Mouse (Mus musculus) heart, embryonic 11.5 days (tissue): ENCODE results near the gene Rbms1. TPM values are rescaled to one million over a fixed set of nuclear protein-coding genes. Genes with fewer than 3 reads are reported as not detected.

ENCODE experiments used
- ATAC-seq: fragments of 200-750 bp; cut with Nextera tagmentation; replicated peaks from 2 replicates; pipeline ENCODE4 v1.8.0; 2017; ENCODE audit warnings: moderate library complexity; ENCODE audit not compliant: insufficient number of reproducible peaks, low FRiP score, low TSS enrichment
- H3K27ac ChIP-seq: fragments of 300-500 bp; sonication (generic); 2 replicates; pipeline ENCODE4 v1.5.1; 2014; ENCODE audit warnings: mild to moderate bottlenecking, low read depth, low read length
- H3K27me3 ChIP-seq: fragments of 300-500 bp; sonication (generic); 2 replicates; pipeline ENCODE4 v1.6.1; 2014; ENCODE audit warnings: mild to moderate bottlenecking, low read length, mixed read lengths; ENCODE audit not compliant: control insufficient read depth, insufficient read depth
- H3K36me3 ChIP-seq: fragments of 300-500 bp; sonication (generic); 2 replicates; pipeline ENCODE4 v1.6.1; 2014; ENCODE audit warnings: mild to moderate bottlenecking, low read length, moderate library complexity, mixed read lengths; ENCODE audit not compliant: control insufficient read depth, insufficient read depth
- H3K4me1 ChIP-seq: fragments of 300-500 bp; sonication (generic); 2 replicates; pipeline ENCODE4 v1.6.1; 2014; ENCODE audit warnings: low read length; ENCODE audit not compliant: control insufficient read depth, insufficient read depth
- H3K4me2 ChIP-seq: fragments of 300-500 bp; sonication (generic); 2 replicates; pipeline ENCODE4 v1.6.1; 2014; ENCODE audit warnings: mild to moderate bottlenecking, moderate library complexity
- H3K4me3 ChIP-seq: fragments of 300-500 bp; sonication (generic); 2 replicates; pipeline ENCODE4 v1.5.1; 2014; ENCODE audit warnings: low read depth, low read length
- H3K9ac ChIP-seq: fragments of 300-500 bp; sonication (generic); 2 replicates; pipeline ENCODE4 v1.6.1; 2014; ENCODE audit warnings: mild to moderate bottlenecking, low read depth, low read length, moderate library complexity
- H3K9me3 ChIP-seq: fragments of 300-500 bp; sonication (generic); replicated peaks from 2 replicates; pipeline ENCODE4 v1.6.1; 2016; ENCODE audit warnings: low read length; ENCODE audit not compliant: control insufficient read depth
- WGBS: fragments of 180-500 bp; shearing (Covaris S2); extraction: QIAGEN DNeasy Blood & Tissue Kit; methylation state at CpG from one replicate; pipeline ENCODE4 v1.1.7; 2014; ENCODE audit not compliant: insufficient replicate concordance; 5-methylcytosine and 5-hydroxymethylcytosine counted together
- polyA plus RNA-seq: library from polyadenylated mRNA; unstranded; fragments of >200 nt; fragmentation: Nextera tagmentation; extraction: Ambion mirVana; gene quantifications from 2 replicates; pipeline ENCODE4 v1.2.1, GENCODE M21; 2014

Rbms1 gene
- polyA plus RNA-seq, 1 experiment from 2014 or later, result 121 TPM

DNA sequence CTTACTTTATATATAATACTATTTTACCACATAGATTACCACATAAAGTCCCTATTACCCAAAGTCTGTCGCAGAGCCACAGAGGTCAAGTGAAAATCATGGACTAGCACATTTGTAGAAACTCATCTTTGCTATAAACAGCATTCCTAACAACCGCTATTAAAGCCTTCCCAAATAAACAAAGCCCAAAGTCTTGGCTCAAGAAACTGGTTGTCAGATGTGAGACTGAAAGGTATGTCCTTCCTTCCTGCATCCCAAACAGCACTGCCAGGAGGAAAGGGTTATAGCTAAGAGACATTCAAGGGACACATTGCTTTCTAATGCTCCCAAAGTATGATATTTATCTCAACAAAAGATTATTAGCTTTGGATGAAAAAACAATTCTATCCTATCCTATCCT lies 106.9 kb downstream of the Rbms1 start:
- peaks cover 5% of the 10 kb centered on the region; the same call in 1 of the 2 replicates for H3K36me3 ChIP-seq
- ATAC-seq, result no peak
- no peaks in the 10 kb centered on the region for H3K9me3 ChIP-seq
- peaks cover 20% of the 10 kb centered on the region for H3K4me1 ChIP-seq
- H3K27me3 ChIP-seq, result no peaks in the 10 kb centered on the region
- no peak overlapping the region for H3K4me3 ChIP-seq
- no peak overlapping the region for H3K27ac ChIP-seq
- WGBS, result 79% methylated on average over 2 of the region's 2 CpGs
- no peak overlapping the region for H3K9ac ChIP-seq
- no peak overlapping the region for H3K4me2 ChIP-seq

DNA sequence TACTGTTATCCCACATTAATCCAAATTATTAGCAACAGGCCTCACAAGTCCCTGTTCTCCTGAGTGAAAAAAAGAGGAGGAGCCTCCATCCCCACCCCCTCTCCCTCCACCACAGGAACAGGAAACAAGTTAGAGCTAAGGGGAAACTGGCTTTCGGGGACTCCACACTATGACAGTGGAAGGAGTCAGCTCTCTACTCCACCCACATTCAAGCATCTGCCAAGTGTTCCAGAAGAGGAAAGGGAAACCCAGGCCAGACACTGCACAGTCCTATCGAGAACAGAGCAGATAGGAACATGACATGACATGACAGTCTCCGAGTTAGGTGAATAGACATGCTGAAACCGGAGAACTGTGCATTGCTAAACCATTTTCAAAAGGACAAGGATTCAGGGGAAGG lies 108.0 kb downstream of the Rbms1 start:
- Histone ChIP-seq H3K4me2 (no peak overlapping the region; the same call in 1 of the 2 replicates), H3K9me3 (no peaks in the 10 kb centered on the region), H3K36me3 (peaks cover 5% of the 10 kb centered on the region; the same call in 1 of the 2 replicates), H3K27ac (peak overlapping the region; percentile 32; the same call in 1 of the 2 replicates), H3K4me1 (peaks cover 26% of the 10 kb centered on the region), H3K27me3 (no peaks in the 10 kb centered on the region), H3K9ac (no peak overlapping the region), H3K4me3 (no peak overlapping the region)
- 12% methylated on average over 4 of the region's 4 CpGs for WGBS
- peak; percentile 58 for ATAC-seq

DNA sequence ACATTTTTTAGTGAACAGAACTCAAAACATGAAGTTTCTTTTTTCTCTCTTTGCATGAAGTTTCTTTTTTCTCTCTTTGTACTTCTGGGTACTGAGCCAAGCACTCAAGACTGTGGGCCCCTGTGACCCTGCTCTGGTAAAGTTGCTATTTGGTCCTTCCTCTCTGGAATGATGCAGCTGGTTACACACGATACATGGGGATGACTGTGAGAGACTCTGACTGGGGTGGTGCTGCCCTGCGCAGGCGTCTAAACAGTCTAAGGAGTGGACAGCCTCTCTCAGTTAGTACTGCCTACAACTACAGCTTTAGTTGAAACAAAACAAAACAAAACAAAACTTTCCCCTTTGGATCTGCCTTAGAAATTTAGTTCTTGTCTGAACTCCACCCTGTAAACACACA lies 111.1 kb downstream of the Rbms1 start:
- H3K9ac ChIP-seq, result no peak overlapping the region
- 71% methylated on average over 3 of the region's 3 CpGs for WGBS
- no peak for ATAC-seq
- H3K4me3 ChIP-seq, result no peak overlapping the region
- no peak overlapping the region for H3K27ac ChIP-seq
- no peaks in the 10 kb centered on the region for H3K27me3 ChIP-seq
- H3K4me2 ChIP-seq, result no peak overlapping the region
- H3K36me3 ChIP-seq, result no peaks in the 10 kb centered on the region
- no peaks in the 10 kb centered on the region for H3K9me3 ChIP-seq
- H3K4me1 ChIP-seq, result peaks cover 26% of the 10 kb centered on the region

DNA sequence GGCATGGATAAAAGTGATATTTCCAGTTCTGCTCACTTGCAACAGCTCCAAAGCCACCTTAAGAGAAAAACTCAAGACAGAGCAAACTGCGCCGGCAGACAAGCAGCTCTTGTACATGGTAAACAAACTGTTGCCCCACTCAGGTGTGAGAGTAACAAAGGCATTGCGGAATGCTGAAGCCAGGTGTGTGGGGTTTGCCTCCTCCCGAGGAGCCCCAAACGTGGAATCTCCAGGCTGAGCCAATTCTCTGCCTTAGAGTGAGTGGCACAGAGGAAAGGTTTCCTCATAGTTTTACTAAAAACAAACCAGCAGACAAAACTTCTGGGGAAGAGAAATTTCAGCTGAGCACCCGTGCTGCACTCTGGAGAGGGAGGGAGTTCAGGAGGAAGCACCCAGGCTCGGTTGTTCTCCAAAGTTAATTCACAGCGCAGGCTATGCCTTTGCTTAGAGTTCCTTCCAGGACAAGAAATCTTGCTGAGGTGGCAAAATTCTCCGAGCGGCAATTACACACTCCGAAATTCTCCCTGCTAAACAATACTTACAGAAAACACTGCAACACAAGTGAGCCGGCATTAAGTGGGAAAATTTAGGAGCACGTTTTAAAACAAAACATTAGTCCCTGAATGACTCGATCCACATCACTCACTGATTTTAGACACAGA lies 111.8 kb downstream of the Rbms1 start:
- 79% methylated on average over 14 of the region's 14 CpGs for WGBS
- Histone ChIP-seq H3K4me2 (no peak overlapping the region), H3K36me3 (no peaks in the 10 kb centered on the region), H3K9ac (no peak overlapping the region), H3K4me3 (no peak overlapping the region), H3K27ac (no peak overlapping the region), H3K9me3 (no peaks in the 10 kb centered on the region), H3K27me3 (no peaks in the 10 kb centered on the region), H3K4me1 (peaks cover 26% of the 10 kb centered on the region)
- no peak for ATAC-seq

DNA sequence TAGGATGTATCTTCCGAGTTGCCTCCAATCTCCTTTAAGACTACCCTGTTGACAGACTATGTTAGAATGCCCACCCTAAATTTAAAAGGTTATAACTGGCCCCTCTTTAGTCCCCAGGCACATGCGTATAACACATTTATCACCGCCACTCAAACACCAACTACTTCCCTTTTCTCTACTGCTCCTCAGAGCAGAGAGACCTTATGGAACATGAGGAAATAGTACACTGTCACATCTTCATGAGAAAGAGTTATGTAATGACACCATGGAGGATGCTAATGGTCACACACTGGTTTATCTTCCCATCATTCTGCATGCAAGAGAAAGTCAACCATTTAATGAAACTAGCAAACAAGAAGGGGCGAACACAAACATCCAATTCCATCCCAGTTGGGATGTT lies 114.5 kb downstream of the Rbms1 start:
- Histone ChIP-seq H3K27ac (no peak overlapping the region), H3K27me3 (no peaks in the 10 kb centered on the region), H3K4me1 (peaks cover 23% of the 10 kb centered on the region), H3K36me3 (no peaks in the 10 kb centered on the region), H3K9me3 (no peaks in the 10 kb centered on the region), H3K4me3 (no peak overlapping the region), H3K9ac (no peak overlapping the region), H3K4me2 (no peak overlapping the region)
- WGBS, result 92% methylated on average over 4 of the region's 4 CpGs
- ATAC-seq, result no peak

DNA sequence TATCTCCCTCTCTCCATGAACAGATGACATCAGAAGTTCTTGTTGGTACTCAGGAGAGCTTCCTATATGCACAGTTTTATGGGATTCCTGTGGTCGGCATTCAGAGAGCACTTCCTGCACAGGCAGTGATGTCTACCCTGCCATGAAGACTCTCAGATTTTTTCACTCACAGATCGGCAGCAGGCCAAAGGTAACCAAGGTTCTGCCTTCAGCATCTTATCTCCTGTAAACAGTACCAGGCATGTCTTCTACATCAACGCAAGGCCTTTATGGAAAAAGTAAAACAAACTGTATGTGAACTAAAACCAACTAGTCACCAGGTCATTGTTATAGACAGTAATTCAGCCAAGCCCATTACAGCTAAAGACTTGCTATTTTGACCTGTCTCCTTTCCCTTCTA lies 115.0 kb downstream of the Rbms1 start:
- H3K9me3 ChIP-seq, result no peaks in the 10 kb centered on the region
- ATAC-seq, result no peak
- no peaks in the 10 kb centered on the region for H3K27me3 ChIP-seq
- H3K4me1 ChIP-seq, result peaks cover 26% of the 10 kb centered on the region
- H3K9ac ChIP-seq, result no peak overlapping the region
- no peaks in the 10 kb centered on the region for H3K36me3 ChIP-seq
- no peak overlapping the region for H3K27ac ChIP-seq
- WGBS, result 64% methylated on average over 3 of the region's 3 CpGs
- no peak overlapping the region for H3K4me3 ChIP-seq
- no peak overlapping the region for H3K4me2 ChIP-seq

DNA sequence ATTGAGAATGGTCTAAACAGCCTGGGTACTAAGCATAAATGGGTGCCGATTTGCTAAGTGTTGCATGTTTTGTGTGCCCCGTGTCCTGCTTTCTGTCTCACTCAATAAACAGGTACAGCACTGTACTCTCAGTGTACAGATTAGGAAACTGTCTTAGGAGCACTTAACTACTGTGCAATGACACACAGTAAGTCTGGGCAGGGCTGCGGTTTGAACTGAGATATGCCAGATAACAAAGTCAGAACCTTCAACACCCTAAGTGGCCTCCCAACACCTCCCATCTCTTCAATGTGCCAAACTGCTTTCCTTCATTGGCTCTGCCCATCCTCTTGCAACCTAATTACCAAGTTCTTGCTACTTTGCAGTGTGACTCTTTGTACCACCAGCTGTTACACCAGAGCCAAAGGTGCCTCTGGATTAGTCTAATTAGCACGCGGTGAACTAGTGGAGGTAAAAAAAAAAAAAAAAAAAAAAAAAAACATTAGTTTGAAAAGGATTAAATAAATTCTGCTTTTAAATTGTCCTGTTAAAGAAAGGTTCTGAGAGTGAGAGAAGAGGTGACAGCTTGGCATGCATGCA lies 117.6 kb downstream of the Rbms1 start:
- Histone ChIP-seq H3K4me3 (no peak overlapping the region), H3K36me3 (no peaks in the 10 kb centered on the region), H3K27ac (no peak overlapping the region), H3K4me1 (peaks cover 30% of the 10 kb centered on the region), H3K9ac (no peak overlapping the region), H3K27me3 (no peaks in the 10 kb centered on the region), H3K4me2 (no peak overlapping the region; the same call in 1 of the 2 replicates), H3K9me3 (no peaks in the 10 kb centered on the region)
- no peak; the same call in 1 of the 2 replicates for ATAC-seq
- WGBS, result 25% methylated on average over 5 of the region's 5 CpGs

DNA sequence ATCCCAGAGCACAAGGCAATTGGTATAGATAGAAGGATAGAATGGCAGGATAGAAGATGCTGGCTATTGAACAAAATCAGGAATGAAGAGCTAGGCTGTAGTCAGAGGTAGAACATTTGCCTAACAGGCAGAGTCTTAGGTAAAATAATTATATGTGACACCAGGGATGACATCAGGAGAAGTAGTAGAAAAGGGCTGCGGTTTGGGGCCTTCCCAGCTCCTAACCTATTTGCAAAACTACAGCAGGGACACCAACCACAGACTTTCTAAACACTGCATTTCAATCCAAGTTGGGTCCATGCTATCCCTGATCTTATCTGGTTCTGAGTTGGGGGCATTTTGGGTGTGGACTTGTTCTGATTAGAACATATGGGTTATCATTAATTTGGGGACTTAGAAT lies 118.7 kb downstream of the Rbms1 start:
- Histone ChIP-seq H3K27me3 (no peaks in the 10 kb centered on the region), H3K9ac (no peak overlapping the region), H3K36me3 (no peaks in the 10 kb centered on the region), H3K4me3 (no peak overlapping the region), H3K4me1 (peaks cover 30% of the 10 kb centered on the region), H3K9me3 (no peaks in the 10 kb centered on the region), H3K27ac (no peak overlapping the region), H3K4me2 (no peak overlapping the region)
- WGBS, result 86% methylated on average over 1 of the region's 1 CpGs
- ATAC-seq, result no peak

DNA sequence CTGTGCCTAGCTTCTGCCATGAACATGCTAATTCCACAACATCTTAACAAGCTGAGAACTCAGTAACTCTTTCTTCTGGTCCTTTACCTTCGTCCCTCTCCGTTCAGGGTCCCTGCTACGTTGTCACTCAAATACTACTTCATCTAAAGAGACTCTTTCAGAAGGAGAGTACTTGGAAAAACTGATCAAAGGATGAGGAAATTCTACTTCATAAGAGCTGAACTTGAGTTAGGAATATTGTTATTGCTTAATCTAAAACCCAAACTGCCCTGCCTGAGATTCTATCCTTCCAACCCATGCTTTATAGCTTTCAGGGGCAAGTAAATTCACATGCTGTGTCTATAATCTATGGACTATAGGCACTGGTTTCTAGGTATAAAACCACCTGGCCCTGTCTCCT lies 119.4 kb downstream of the Rbms1 start:
- Histone ChIP-seq H3K27me3 (no peaks in the 10 kb centered on the region), H3K9me3 (no peaks in the 10 kb centered on the region), H3K4me2 (no peak overlapping the region), H3K9ac (no peak overlapping the region), H3K4me3 (no peak overlapping the region), H3K4me1 (peaks cover 33% of the 10 kb centered on the region), H3K27ac (no peak overlapping the region), H3K36me3 (no peaks in the 10 kb centered on the region)
- WGBS, result 85% methylated on average over 3 of the region's 3 CpGs
- ATAC-seq, result no peak
